Mouse (Mus musculus): Measurements from ENCODE around the gene Lif.

Gene Lif

GRCm38 (mm10) chr11:4261188-4261494, 3.8 kb downstream of the Lif start:
- in situ Hi-C loops (cut with MboI, MseI) = no loop called here

GRCm38 (mm10) chr11:4261969-4262368, 4.6 kb downstream of the Lif start:
- in situ Hi-C loops (cut with MboI, MseI) = no loop called here

DNA sequence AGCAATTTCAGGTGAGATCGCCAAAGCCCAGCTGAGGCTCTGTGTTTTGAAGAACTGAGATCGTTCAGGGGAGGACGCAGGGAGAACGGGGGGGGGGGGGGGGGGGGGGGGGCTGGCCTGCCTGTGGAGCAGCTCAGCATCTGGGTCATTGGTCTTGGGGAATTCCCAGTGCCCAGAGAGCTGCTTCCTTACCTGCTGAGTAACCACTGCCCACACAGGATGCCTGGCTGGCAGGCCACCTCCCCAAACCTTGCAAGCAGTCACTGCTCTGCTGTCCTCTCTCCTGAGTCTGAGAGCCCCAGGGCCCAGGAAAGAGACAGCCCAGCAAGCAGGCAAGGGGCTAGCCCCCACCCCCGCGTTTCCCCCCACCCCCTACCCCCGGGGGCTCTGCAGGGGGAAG, 5.5 kb downstream of the Lif start:
- in situ Hi-C loops (cut with MboI, MseI) = no loop called here

- in situ Hi-C loops (cut with MboI, MseI) = no loop called here
Observed at GRCm38 (mm10) chr11:4263296-4263695, 5.9 kb downstream of the Lif start.

GRCm38 (mm10) chr11:4264066-4264465, 6.7 kb downstream of the Lif start:
- in situ Hi-C loops (cut with MboI, MseI) = no loop called here

- in situ Hi-C loops (cut with MboI, MseI) = no loop called here
Observed at GRCm38 (mm10) chr11:4266271-4267201, 9.2 kb downstream of the Lif start.

DNA sequence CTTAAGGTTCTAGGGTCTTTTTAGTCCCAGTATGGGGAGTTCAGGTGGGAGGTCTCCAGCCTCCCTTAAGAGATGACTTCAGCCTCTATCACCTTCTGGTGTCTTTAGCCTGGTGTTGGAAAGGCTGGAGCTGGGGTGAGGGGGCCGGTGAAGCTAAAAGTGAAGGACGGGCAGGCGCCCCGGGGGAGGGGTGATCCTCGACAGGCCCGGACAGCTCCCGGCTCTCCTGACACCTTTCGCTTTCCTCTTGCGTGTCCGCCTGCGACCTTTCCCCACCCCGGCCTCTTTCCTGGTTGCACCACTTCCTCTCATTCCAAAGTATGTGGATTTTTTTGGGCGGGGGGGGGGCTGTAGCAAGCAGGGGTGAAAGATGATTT, 9.8 kb downstream of the Lif start:
- in situ Hi-C loops (cut with MboI, MseI) = no loop called here

DNA sequence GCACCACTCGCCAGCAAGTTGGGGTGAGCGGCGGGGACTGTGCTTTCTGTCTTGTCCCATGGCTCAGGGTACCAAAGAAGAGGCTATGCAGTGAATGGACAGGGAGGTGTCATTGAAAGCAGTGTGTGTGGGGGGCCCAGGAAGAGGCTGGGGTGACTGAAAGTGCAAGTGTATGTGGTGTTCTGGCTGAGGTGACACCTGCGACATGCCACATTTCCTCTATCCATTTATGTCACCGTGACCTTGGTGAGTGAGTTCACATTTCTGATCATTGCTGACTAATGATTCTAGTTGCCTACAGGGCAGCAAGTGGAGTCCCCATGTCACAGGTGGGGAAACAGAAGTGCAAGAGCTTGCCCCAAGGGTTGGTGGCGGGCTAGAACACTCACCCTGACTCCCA, 11.1 kb downstream of the Lif start:
- in situ Hi-C loops (cut with MboI, MseI) = no loop called here

- in situ Hi-C loops (cut with MboI, MseI) = no loop called here
Observed at GRCm38 (mm10) chr11:4270744-4271459, 13.5 kb downstream of the Lif start.

DNA sequence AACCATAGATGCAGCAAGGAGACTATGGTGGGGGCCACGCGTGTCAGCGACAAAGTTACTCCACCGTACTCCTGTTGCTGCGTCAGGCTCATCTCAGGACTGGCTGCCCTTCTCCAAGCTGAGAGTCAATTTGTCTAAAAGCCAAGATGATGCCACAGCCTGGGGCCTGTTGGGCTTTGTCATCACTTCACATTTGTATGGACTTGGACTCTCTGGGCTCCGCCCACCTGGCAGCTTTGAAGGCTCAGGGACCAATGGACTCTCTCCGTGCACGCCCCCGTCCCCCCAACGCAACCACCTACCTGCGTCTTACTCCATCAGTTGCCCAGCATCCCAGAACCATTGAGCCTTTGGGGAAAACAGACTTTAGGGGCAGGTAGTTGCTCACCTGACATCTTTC, 14.2 kb downstream of the Lif start:
- in situ Hi-C loops (cut with MboI, MseI) = no loop called here

DNA sequence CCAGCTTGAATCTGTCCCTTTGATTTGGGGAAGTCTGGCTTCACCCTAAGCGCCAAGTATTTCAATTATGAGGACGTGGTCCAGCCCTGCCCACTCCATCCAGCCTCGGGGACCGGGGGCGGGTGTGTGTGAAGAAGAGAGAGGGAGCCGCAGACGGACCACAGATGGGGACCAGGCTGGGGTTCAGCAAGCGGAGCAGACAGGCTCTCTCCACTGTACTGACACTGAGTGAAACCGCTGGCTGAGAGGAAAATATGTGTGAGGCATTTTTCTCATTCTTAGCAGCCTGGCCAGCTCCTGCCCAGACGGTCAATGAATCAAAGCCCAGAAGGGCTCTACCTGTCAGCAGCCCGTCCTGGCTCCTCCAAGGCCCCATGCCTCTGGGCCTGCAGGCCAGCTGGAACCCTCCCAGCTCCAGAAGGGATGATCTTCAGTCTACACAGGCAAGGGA, 19.1 kb downstream of the Lif start:
- in situ Hi-C loops (cut with MboI, MseI) = no loop called here

DNA sequence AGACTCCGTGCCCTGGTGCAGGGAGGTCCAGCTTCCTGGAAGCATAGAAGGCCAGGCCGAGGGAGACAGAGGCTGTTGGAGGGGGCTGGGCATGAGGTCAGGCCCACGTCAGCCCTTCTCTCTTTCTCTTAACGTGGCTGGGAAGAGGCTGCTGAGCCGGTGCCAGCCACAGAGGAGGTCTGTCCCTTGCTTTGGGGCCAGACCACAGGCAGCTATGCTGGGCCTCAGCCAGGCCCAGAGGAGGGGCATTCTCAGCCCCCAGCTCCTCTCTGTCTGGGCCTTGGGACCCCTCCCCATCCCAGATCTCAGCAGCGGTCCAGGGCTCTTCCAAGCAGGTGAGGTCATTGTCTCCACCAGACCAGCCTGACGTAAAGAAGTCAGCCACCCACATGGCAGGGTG, 22.6 kb downstream of the Lif start:
- in situ Hi-C loops (cut with MboI, MseI) = no loop called here

- in situ Hi-C loops (cut with MboI, MseI) = no loop called here
Observed at GRCm38 (mm10) chr11:4281852-4282251, 24.5 kb downstream of the Lif start.

DNA sequence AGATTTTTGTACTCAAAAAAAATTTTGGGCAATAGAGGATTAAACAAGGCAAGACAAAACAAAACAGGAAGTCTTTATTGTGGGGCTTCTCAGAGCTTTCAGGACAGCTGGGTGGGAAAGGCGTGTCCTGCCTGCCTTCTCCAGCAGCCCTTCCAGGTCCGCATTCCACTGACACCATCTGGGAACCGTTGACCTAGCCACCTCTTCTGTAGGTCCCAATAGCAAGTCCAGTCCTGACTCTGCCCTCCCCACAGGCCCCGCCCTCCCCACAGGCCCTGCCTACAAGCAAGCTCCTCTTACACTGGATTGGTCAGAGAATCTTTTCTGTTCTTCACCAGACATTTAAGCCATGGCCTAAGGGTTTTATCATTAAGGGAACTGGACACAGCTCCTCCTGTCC, 26.3 kb downstream of the Lif start:
- in situ Hi-C loops (cut with MboI, MseI) = no loop called here

GRCm38 (mm10) chr11:4289280-4289679, 31.9 kb downstream of the Lif start:
- in situ Hi-C loops (cut with MboI, MseI) = no loop called here

- in situ Hi-C loops (cut with MboI, MseI) = no loop called here
Observed at GRCm38 (mm10) chr11:4291639-4292038, 34.3 kb downstream of the Lif start.

- in situ Hi-C loops (cut with MboI, MseI) = no loop called here
Observed at GRCm38 (mm10) chr11:4292224-4292887, 35.0 kb downstream of the Lif start.

GRCm38 (mm10) chr11:4292888-4293247, 35.5 kb downstream of the Lif start:
- in situ Hi-C loops (cut with MboI, MseI) = no loop called here

DNA sequence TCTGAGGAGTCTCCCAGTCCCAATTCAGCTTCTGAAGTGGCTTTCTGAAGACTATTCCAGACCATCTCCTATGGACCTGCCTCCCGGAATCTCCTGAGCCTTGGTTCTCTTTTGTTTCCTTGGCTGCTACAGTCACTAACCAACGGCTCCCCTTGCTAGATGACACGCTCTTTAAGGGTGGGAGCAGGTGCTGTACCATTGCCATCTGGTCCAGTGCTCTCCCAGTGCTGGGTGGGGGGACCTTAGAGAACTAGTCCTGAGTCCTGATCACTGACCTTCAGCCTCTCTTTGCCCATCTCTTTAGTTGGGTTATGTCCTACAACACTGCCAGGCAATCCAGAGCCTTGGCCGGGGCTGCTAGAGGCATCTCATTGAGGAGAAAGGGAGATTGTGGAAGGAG, 36.1 kb downstream of the Lif start:
- in situ Hi-C loops (cut with MboI, MseI) = no loop called here

GRCm38 (mm10) chr11:4294047-4294446, 36.7 kb downstream of the Lif start:
- in situ Hi-C loops (cut with MboI, MseI) = no loop called here

DNA sequence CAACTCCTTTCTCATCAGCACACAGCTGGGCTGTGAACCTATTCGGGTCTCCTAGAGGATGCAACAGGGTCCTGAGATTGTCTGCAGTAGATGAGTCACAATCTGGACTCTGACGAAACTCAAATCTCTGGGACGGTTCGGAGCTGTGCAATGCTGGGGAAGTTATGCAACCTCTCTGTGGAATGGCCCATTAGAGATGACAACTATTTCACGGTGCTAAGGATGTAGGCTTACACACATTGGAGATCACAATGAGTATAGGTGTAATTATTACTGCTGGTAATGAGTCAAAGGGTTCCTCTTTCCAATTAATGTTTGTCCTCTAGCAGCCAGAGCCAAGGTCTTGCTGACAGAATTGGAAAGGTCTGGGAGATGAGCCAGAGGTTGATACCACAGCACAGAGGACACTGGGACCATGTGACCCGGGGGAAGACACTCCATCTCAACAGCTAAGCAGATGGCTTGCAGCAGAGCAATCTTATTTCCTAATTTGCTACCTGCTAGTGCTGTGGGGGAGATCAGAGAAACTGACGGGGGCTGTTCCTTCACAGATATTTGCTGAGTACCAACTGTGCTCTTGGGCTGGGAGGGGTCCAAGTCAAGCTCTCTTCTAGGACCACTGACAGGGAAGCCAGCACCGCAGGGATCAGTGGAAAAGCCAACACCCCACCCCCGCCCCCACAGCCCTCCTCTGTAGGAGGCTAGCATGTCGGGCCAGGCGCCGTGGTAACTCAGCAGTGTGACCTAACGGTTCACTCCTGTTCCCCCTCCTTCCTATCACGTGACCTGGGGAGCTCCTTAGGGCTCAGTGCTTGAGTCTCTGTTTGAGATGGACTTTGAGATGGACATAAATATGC, 37.4 kb downstream of the Lif start:
- in situ Hi-C loops (cut with MboI, MseI) = no loop called here
